Mouse (Mus musculus) spleen, adult 2 months (tissue): ENCODE measurements around the gene Thsd4. TPM values are rescaled to one million over a fixed set of nuclear protein-coding genes. Genes with fewer than 3 reads are reported as not detected.
"Not testable (repeated sequence)": the region's sequence is repeated elsewhere in the genome, so short reads cannot be mapped to it uniquely, and the experiment has no call there.

ENCODE experiments used
- DNase-seq, 2 experiments: peaks; one replicate each; pipeline versions ENCODE4 v3.0.0 to v3.0.0-alpha.2; 2012 to 2021; ENCODE audit warnings: low spot score in 2 of 2, low read depth in 1 of 2
- H3K27ac ChIP-seq: fragments of 200-500 bp; 2 replicates; pipeline ENCODE4 v1.5.1; 2012; ENCODE audit warnings: low read length, inconsistent platforms; ENCODE audit not compliant: insufficient read depth
- H3K27me3 ChIP-seq: fragments of 200-500 bp; 2 replicates; pipeline ENCODE4 v1.6.1; 2012; ENCODE audit warnings: mild to moderate bottlenecking, moderate library complexity, low read length, inconsistent platforms; ENCODE audit not compliant: control insufficient read depth, insufficient read depth
- H3K36me3 ChIP-seq: fragments of 200-500 bp; 2 replicates; pipeline ENCODE4 v1.6.1; 2012; ENCODE audit warnings: mild to moderate bottlenecking, low read length, inconsistent platforms; ENCODE audit not compliant: control insufficient read depth, insufficient read depth
- H3K4me1 ChIP-seq: fragments of 200-500 bp; 2 replicates; pipeline ENCODE4 v1.6.1; 2011; ENCODE audit warnings: inconsistent platforms; ENCODE audit not compliant: control insufficient read depth, insufficient read depth, insufficient read length
- H3K4me3 ChIP-seq: fragments of 200-500 bp; 2 replicates; pipeline ENCODE4 v1.5.1; 2011; ENCODE audit warnings: mild to moderate bottlenecking, inconsistent platforms; ENCODE audit not compliant: insufficient read depth, insufficient read length; ENCODE audit errors: extremely low read depth
- CTCF ChIP-seq: fragments of 200-500 bp; IDR thresholded peaks from 2 replicates; pipeline ENCODE4 v1.5.1; 2011; ENCODE audit warnings: mild to moderate bottlenecking, inconsistent platforms; ENCODE audit not compliant: insufficient read depth, insufficient read length, insufficient replicate concordance; ENCODE audit errors: extremely low read depth
- POLR2A ChIP-seq: fragments of 200-500 bp; IDR thresholded peaks from 2 replicates; pipeline ENCODE4 v1.6.1; 2011; ENCODE audit warnings: low read depth, low read length, inconsistent platforms
- WGBS: fragments of 180-500 bp; shearing (Covaris S2); methylation state at CpG from one replicate; pipeline ENCODE4 v1.1.7; 2018; 5-methylcytosine and 5-hydroxymethylcytosine counted together
- polyA plus RNA-seq: library from polyadenylated mRNA; depleted of rRNA; stranded (reverse); fragments of >200 nt; gene quantifications from 2 replicates; pipeline ENCODE4 v1.2.3, GENCODE M21; 2012

The Thsd4 gene
- polyA plus RNA-seq, 1 experiment, result 0.95 TPM

GRCm38 (mm10) chr9:59969383-59969782 is 552.5 kb downstream of the Thsd4 start:
- TF ChIP-seq POLR2A (no peak), CTCF (peak; percentile 66; the same call in 1 of the 2 replicates)
- H3K4me3 ChIP-seq, result no peak overlapping the region
- no peak overlapping the region for H3K27ac ChIP-seq
- DNase-seq, result peak; percentile 15 to 34
- 25% methylated on average over 6 of the region's 6 CpGs for WGBS
- H3K4me1 ChIP-seq, result no peaks in the 10 kb centered on the region
- H3K36me3 ChIP-seq, result no peaks in the 10 kb centered on the region
- no peaks in the 10 kb centered on the region for H3K27me3 ChIP-seq

- no peak for DNase-seq
- 86% methylated on average over 10 of the region's 10 CpGs for WGBS
- H3K27me3 ChIP-seq, result no peaks in the 10 kb centered on the region
- no peaks in the 10 kb centered on the region for H3K36me3 ChIP-seq
- no peak for TF ChIP-seq CTCF
- H3K4me3 ChIP-seq, result no peak overlapping the region
- H3K4me1 ChIP-seq, result no peaks in the 10 kb centered on the region
- H3K27ac ChIP-seq, result no peak overlapping the region
Measured at GRCm38 (mm10) chr9:59965046-59965445, 556.8 kb downstream of the Thsd4 start.

DNA sequence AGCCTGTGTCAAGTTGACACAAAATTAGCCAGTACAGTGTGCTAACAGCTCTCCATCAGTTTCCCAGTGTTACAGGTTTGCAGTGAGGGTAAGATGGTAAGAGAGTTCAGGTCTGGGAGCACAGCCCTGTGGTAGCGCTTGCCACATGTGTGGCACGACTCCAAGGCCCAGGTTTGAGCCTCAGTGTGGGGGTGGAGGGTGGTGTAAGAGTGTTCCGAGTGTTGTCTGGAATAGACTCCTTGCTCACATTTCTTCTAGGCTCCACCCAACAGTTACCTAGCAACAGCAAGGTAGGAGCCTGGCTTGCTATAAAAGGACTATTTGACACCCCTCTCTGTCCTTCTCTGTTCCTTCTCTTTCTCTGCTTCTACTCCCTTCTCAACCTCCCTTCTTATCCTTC is 557.5 kb downstream of the Thsd4 start:
- TF ChIP-seq POLR2A, result no peak
- TF ChIP-seq CTCF, result no peak
- H3K4me1 ChIP-seq, result no peaks in the 10 kb centered on the region
- WGBS, result 73% methylated on average over 3 of the region's 3 CpGs
- no peaks in the 10 kb centered on the region for H3K27me3 ChIP-seq
- no peak for DNase-seq
- H3K36me3 ChIP-seq, result no peaks in the 10 kb centered on the region
- H3K4me3 ChIP-seq, result no peak overlapping the region
- no peak overlapping the region for H3K27ac ChIP-seq

- no peaks in the 10 kb centered on the region for H3K27me3 ChIP-seq
- DNase-seq, result no peak
- no peak overlapping the region for H3K4me3 ChIP-seq
- no peak overlapping the region for H3K27ac ChIP-seq
- TF ChIP-seq POLR2A (no peak), CTCF (no peak)
- H3K4me1 ChIP-seq, result no peaks in the 10 kb centered on the region
- 86% methylated on average over 14 of the region's 14 CpGs for WGBS
- no peaks in the 10 kb centered on the region for H3K36me3 ChIP-seq
Measured at GRCm38 (mm10) chr9:59961201-59961955, 560.5 kb downstream of the Thsd4 start.

DNA sequence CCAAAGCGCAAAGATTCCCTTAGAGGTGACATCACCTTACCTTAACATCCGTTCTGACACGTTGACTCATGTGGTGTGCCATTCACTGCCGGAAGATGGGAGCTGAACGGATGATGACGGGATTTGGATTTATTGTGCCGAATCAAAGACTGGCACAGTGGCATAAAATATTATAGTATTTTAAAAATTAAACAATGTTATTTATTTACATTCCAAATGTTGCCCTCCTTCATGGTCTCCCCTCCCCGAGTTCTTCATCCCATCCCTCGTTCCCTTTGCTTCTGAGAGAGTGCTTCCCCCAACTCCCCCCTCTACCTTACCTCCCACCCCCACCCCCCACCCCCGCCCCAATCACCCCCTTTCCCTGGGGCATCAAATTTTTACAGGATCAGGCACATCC is 561.3 kb downstream of the Thsd4 start, which contains the start of gene Nr2e3:
Gene Nr2e3, minus strand, starts transcription at position 101 of the 400 bp plus-strand sequence.
- H3K27ac ChIP-seq, result no peak within 1 kb of the TSS
- H3K27me3 ChIP-seq, result no peaks in the 10 kb centered on the region
- no peaks in the 10 kb centered on the region for H3K4me1 ChIP-seq
- H3K36me3 ChIP-seq, result no peaks in the 10 kb centered on the region
- WGBS, result 89% methylated on average over 10 of the region's 10 CpGs
- no peak within 1 kb of the TSS for H3K4me3 ChIP-seq
- no peak for DNase-seq
- no peak for TF ChIP-seq POLR2A
- TF ChIP-seq CTCF, result no peak

DNA sequence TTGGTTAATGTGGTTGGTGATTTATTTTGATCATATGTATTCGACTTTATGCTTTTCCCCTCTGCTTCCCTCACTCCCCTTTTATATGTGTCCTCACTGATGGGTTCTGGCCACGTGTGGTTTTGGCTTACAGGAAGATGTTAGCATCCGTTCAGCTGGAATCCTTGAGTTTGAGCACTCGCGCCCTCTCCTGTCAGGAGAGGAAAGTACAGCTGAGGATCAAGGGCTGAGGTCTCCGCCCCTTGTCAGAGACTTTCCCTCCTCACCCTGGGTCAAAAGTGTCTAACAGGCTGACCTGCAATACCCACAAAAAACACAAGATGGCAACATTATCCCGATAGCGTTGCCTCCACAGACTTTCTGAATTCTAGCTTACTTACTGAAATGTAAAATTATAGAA is 562.6 kb downstream of the Thsd4 start:
- Histone ChIP-seq H3K4me3 (no peak overlapping the region), H3K36me3 (no peaks in the 10 kb centered on the region), H3K4me1 (no peaks in the 10 kb centered on the region), H3K27ac (no peak overlapping the region), H3K27me3 (no peaks in the 10 kb centered on the region)
- under 1% methylated on average over 8 of the region's 8 CpGs for WGBS
- DNase-seq, result peak; percentile 57 to 64
- TF ChIP-seq CTCF, result peak; percentile 46; the same call in 1 of the 2 replicates
- TF ChIP-seq POLR2A, result no peak

- H3K27ac ChIP-seq, H3K4me1 ChIP-seq, DNase-seq, H3K36me3 ChIP-seq, H3K4me3 ChIP-seq, H3K27me3 ChIP-seq: not testable (repeated sequence)
- WGBS, result 83% methylated on average over 1 of the region's 1 CpGs
Measured at GRCm38 (mm10) chr9:59958115-59958514, 563.7 kb downstream of the Thsd4 start.
